Mouse (Mus musculus): ENCODE results near the gene Arid1b. TPM values are rescaled to one million over a fixed set of nuclear protein-coding genes. Genes with fewer than 3 reads are reported as not detected.

The Arid1b gene
- polyA plus RNA-seq, 1 experiment from 2014 or later = 12.2 TPM

GRCm38 (mm10) chr17:5007156-5007658, 13.1 kb downstream of the Arid1b start:
- 0 out of 2 replicates have a peak, but pooled peaks have one; percentile 49 for ATAC-seq (ENCODE audit: insufficient number of reproducible peaks, low FRiP score, low TSS enrichment, low read depth)
- no peaks in the 10 kb centered on the region for H3K27me3 ChIP-seq
- H3K4me3 ChIP-seq (replicated peaks) = no peak overlapping the region
- peak overlapping the region; percentile 21; the same call in 1 of the 2 replicates for H3K4me2 ChIP-seq (replicated peaks)
- H3K36me3 ChIP-seq = no peaks in the 10 kb centered on the region
- no peaks in the 10 kb centered on the region for H3K9me3 ChIP-seq (replicated peaks)
- no peak overlapping the region for H3K27ac ChIP-seq (replicated peaks)
- H3K4me1 ChIP-seq = peaks cover 79% of the 10 kb centered on the region
- no peak overlapping the region for H3K9ac ChIP-seq
- WGBS = 21% methylated on average over 15 of the region's 15 CpGs

GRCm38 (mm10) chr17:5008236-5008635, 14.1 kb downstream of the Arid1b start:
- Histone ChIP-seq H3K4me2 (replicated peaks) (no peak overlapping the region), H3K9ac (no peak overlapping the region), H3K4me3 (replicated peaks) (no peak overlapping the region), H3K4me1 (peaks cover 72% of the 10 kb centered on the region), H3K27me3 (no peaks in the 10 kb centered on the region), H3K27ac (replicated peaks) (no peak overlapping the region), H3K36me3 (no peaks in the 10 kb centered on the region), H3K9me3 (replicated peaks) (no peaks in the 10 kb centered on the region)
- ATAC-seq (ENCODE audit: insufficient number of reproducible peaks, low FRiP score, low TSS enrichment, low read depth) = no peak
- WGBS = 80% methylated on average over 10 of the region's 10 CpGs

GRCm38 (mm10) chr17:5008761-5009160, 14.6 kb downstream of the Arid1b start:
- 69% methylated on average over 5 of the region's 5 CpGs for WGBS
- Histone ChIP-seq H3K27ac (replicated peaks) (no peak overlapping the region), H3K4me2 (replicated peaks) (no peak overlapping the region), H3K27me3 (no peaks in the 10 kb centered on the region), H3K36me3 (no peaks in the 10 kb centered on the region), H3K4me1 (peaks cover 68% of the 10 kb centered on the region), H3K9me3 (replicated peaks) (no peaks in the 10 kb centered on the region), H3K4me3 (replicated peaks) (no peak overlapping the region), H3K9ac (no peak overlapping the region)
- ATAC-seq (ENCODE audit: insufficient number of reproducible peaks, low FRiP score, low TSS enrichment, low read depth) = no peak

GRCm38 (mm10) chr17:5009526-5010260, 15.6 kb downstream of the Arid1b start:
- peaks cover 62% of the 10 kb centered on the region for H3K4me1 ChIP-seq

GRCm38 (mm10) chr17:5010781-5011180, 16.6 kb downstream of the Arid1b start:
- Histone ChIP-seq H3K4me2 (replicated peaks) (no peak overlapping the region), H3K4me1 (peaks cover 53% of the 10 kb centered on the region)
- WGBS = 68% methylated on average over 7 of the region's 7 CpGs

More at GRCm38 (mm10) chr17:5009526-5010260, 15.6 kb downstream of the Arid1b start:
- H3K36me3 ChIP-seq = no peaks in the 10 kb centered on the region
- 75% methylated on average over 12 of the region's 12 CpGs for WGBS
- no peak overlapping the region for H3K9ac ChIP-seq
- ATAC-seq (ENCODE audit: insufficient number of reproducible peaks, low FRiP score, low TSS enrichment, low read depth) = no peak
- H3K4me3 ChIP-seq (replicated peaks) = no peak overlapping the region
- 0 out of 2 replicates have a peak overlapping the region, but pooled peaks have one; percentile 7 for H3K27ac ChIP-seq (replicated peaks)
- no peaks in the 10 kb centered on the region for H3K9me3 ChIP-seq (replicated peaks)
- H3K27me3 ChIP-seq = no peaks in the 10 kb centered on the region
- H3K4me2 ChIP-seq (replicated peaks) = no peak overlapping the region

GRCm38 (mm10) chr17:5012091-5012490, 18.0 kb downstream of the Arid1b start:
- 61% methylated on average over 3 of the region's 3 CpGs for WGBS

More at GRCm38 (mm10) chr17:5010781-5011180, 16.6 kb downstream of the Arid1b start:
- no peaks in the 10 kb centered on the region for H3K36me3 ChIP-seq
- no peak overlapping the region for H3K9ac ChIP-seq
- H3K9me3 ChIP-seq (replicated peaks) = no peaks in the 10 kb centered on the region
- ATAC-seq (ENCODE audit: insufficient number of reproducible peaks, low FRiP score, low TSS enrichment, low read depth) = no peak
- no peak overlapping the region for H3K27ac ChIP-seq (replicated peaks)
- no peak overlapping the region for H3K4me3 ChIP-seq (replicated peaks)
- H3K27me3 ChIP-seq = no peaks in the 10 kb centered on the region

GRCm38 (mm10) chr17:5012517-5012916, 18.4 kb downstream of the Arid1b start:
- no peak overlapping the region; the same call in 1 of the 2 replicates for H3K4me2 ChIP-seq (replicated peaks)
- H3K27ac ChIP-seq (replicated peaks) = peak overlapping the region; percentile 56; the same call in 1 of the 2 replicates
- peaks cover 51% of the 10 kb centered on the region for H3K4me1 ChIP-seq
- H3K36me3 ChIP-seq = no peaks in the 10 kb centered on the region
- H3K4me3 ChIP-seq (replicated peaks) = no peak overlapping the region
- WGBS = 53% methylated on average over 4 of the region's 4 CpGs
- H3K27me3 ChIP-seq = no peaks in the 10 kb centered on the region
- no peaks in the 10 kb centered on the region for H3K9me3 ChIP-seq (replicated peaks)
- peak; percentile 40; the same call in 1 of the 2 replicates for ATAC-seq (ENCODE audit: insufficient number of reproducible peaks, low FRiP score, low TSS enrichment, low read depth)
- H3K9ac ChIP-seq = no peak overlapping the region

More at GRCm38 (mm10) chr17:5012091-5012490, 18.0 kb downstream of the Arid1b start:
- H3K9ac ChIP-seq = no peak overlapping the region
- no peaks in the 10 kb centered on the region for H3K27me3 ChIP-seq
- no peaks in the 10 kb centered on the region for H3K9me3 ChIP-seq (replicated peaks)
- no peaks in the 10 kb centered on the region for H3K36me3 ChIP-seq
- no peak overlapping the region for H3K4me3 ChIP-seq (replicated peaks)
- ATAC-seq (ENCODE audit: insufficient number of reproducible peaks, low FRiP score, low TSS enrichment, low read depth) = no peak
- no peak overlapping the region for H3K27ac ChIP-seq (replicated peaks)
- H3K4me2 ChIP-seq (replicated peaks) = no peak overlapping the region
- peaks cover 53% of the 10 kb centered on the region for H3K4me1 ChIP-seq

- ATAC-seq (ENCODE audit: insufficient number of reproducible peaks, low FRiP score, low TSS enrichment, low read depth) = no peak
- H3K4me3 ChIP-seq (replicated peaks) = no peak overlapping the region
- H3K9me3 ChIP-seq (replicated peaks) = no peaks in the 10 kb centered on the region
- no peak overlapping the region for H3K27ac ChIP-seq (replicated peaks)
- H3K4me2 ChIP-seq (replicated peaks) = no peak overlapping the region
- H3K27me3 ChIP-seq = no peaks in the 10 kb centered on the region
- H3K36me3 ChIP-seq = no peaks in the 10 kb centered on the region
- 82% methylated on average over 23 of the region's 23 CpGs for WGBS
- H3K4me1 ChIP-seq = peaks cover 36% of the 10 kb centered on the region
- no peak overlapping the region for H3K9ac ChIP-seq
Observed at GRCm38 (mm10) chr17:5014327-5014957, 20.3 kb downstream of the Arid1b start.

- no peak for ATAC-seq (ENCODE audit: insufficient number of reproducible peaks, low FRiP score, low TSS enrichment, low read depth)
- Histone ChIP-seq H3K27me3 (no peaks in the 10 kb centered on the region), H3K36me3 (no peaks in the 10 kb centered on the region), H3K9ac (no peak overlapping the region), H3K4me3 (replicated peaks) (no peak overlapping the region), H3K9me3 (replicated peaks) (no peaks in the 10 kb centered on the region), H3K27ac (replicated peaks) (no peak overlapping the region), H3K4me1 (peaks cover 38% of the 10 kb centered on the region), H3K4me2 (replicated peaks) (no peak overlapping the region)
- WGBS = 40% methylated on average over 4 of the region's 4 CpGs
Observed at GRCm38 (mm10) chr17:5016404-5016803, 22.3 kb downstream of the Arid1b start.

- H3K9me3 ChIP-seq (replicated peaks) = no peaks in the 10 kb centered on the region
- H3K9ac ChIP-seq = no peak overlapping the region
- H3K36me3 ChIP-seq = no peaks in the 10 kb centered on the region
- no peak for ATAC-seq (ENCODE audit: insufficient number of reproducible peaks, low FRiP score, low TSS enrichment, low read depth)
- H3K27me3 ChIP-seq = no peaks in the 10 kb centered on the region
- 76% methylated on average over 10 of the region's 10 CpGs for whole genome bisulfite sequencing
- no peak overlapping the region for H3K4me3 ChIP-seq (replicated peaks)
- H3K4me2 ChIP-seq (replicated peaks) = no peak overlapping the region
- peaks cover 40% of the 10 kb centered on the region for H3K4me1 ChIP-seq
- H3K27ac ChIP-seq (replicated peaks) = no peak overlapping the region
Observed at GRCm38 (mm10) chr17:5017065-5017464, 22.9 kb downstream of the Arid1b start.

- H3K36me3 ChIP-seq = no peaks in the 10 kb centered on the region
- H3K27me3 ChIP-seq = no peaks in the 10 kb centered on the region
- 0 out of 2 replicates have a peak overlapping the region, but pooled peaks have one; percentile 19 for H3K4me2 ChIP-seq (replicated peaks)
- H3K9ac ChIP-seq = no peak overlapping the region
- 0 out of 2 replicates have a peak, but pooled peaks have one; percentile 21 for ATAC-seq (ENCODE audit: insufficient number of reproducible peaks, low FRiP score, low TSS enrichment, low read depth)
- H3K4me1 ChIP-seq = peaks cover 44% of the 10 kb centered on the region
- no peak overlapping the region for H3K4me3 ChIP-seq (replicated peaks)
- WGBS = 33% methylated on average over 11 of the region's 11 CpGs
- no peaks in the 10 kb centered on the region for H3K9me3 ChIP-seq (replicated peaks)
- H3K27ac ChIP-seq (replicated peaks) = no peak overlapping the region
Observed at GRCm38 (mm10) chr17:5021303-5022003, 27.3 kb downstream of the Arid1b start.
